Mouse (Mus musculus) layer of hippocampus, adult 2 months (tissue): ENCODE data around the gene Hnrnpf. TPM values are rescaled to one million over a fixed set of nuclear protein-coding genes. Genes with fewer than 3 reads are reported as not detected.

Experiments used
- DNase-seq, 2 experiments: peaks; one replicate each; pipeline ENCODE4 v3.0.0; 2022; ENCODE audit warnings: low spot score in 2 of 2
- H3K27ac ChIP-seq: fragments of 200-600 bp; 2 replicates; pipeline ENCODE4 v1.8.1; 2022
- H3K4me3 ChIP-seq: fragments of 200-600 bp; 2 replicates; pipeline ENCODE4 v1.8.1; 2022; ENCODE audit warnings: mild to moderate bottlenecking
- CTCF ChIP-seq: fragments of 200-600 bp; conservative IDR thresholded peaks from 2 replicates; pipeline ENCODE4 v1.8.1; 2022; ENCODE audit warnings: antibody characterized with exemption, mild to moderate bottlenecking, moderate library complexity
- total RNA-seq, 2 experiments: library from RNA; stranded (reverse); gene quantifications; 2 replicates each; pipeline ENCODE4 v1.2.3; 2021

Hnrnpf gene
- total RNA-seq, 2 experiments from 2014 or later = 123 TPM

- TF ChIP-seq CTCF = no peak
- Histone ChIP-seq H3K27ac (0 out of 2 replicates have a peak overlapping the region, but pooled peaks have one; percentile 81), H3K4me3 (no peak overlapping the region)
- no peak for DNase-seq
Measured at GRCm38 (mm10) chr6:117901510-117902402, 1.6 kb downstream of the Hnrnpf start.

GRCm38 (mm10) chr6:117902556-117902955, 2.4 kb downstream of the Hnrnpf start:
- H3K27ac ChIP-seq = no peak overlapping the region
- no peak for TF ChIP-seq CTCF
- no peak for DNase-seq
- no peak overlapping the region for H3K4me3 ChIP-seq

- H3K27ac ChIP-seq = no peak overlapping the region
- no peak for TF ChIP-seq CTCF
Measured at GRCm38 (mm10) chr6:117903836-117904235, 3.7 kb downstream of the Hnrnpf start.

GRCm38 (mm10) chr6:117905260-117905930, 5.3 kb downstream of the Hnrnpf start:
- TF ChIP-seq CTCF = no peak
- peak overlapping the region; percentile 98 for H3K27ac ChIP-seq
- DNase-seq = no peak

More at GRCm38 (mm10) chr6:117903836-117904235, 3.7 kb downstream of the Hnrnpf start:
- DNase-seq = no peak
- no peak overlapping the region for H3K4me3 ChIP-seq

GRCm38 (mm10) chr6:117906015-117906531, 5.9 kb downstream of the Hnrnpf start:
- peak; percentile 31 to 44 for DNase-seq
- TF ChIP-seq CTCF = no peak
- Histone ChIP-seq H3K4me3 (peak overlapping the region; percentile 81), H3K27ac (peak overlapping the region; percentile 98)

More at GRCm38 (mm10) chr6:117905260-117905930, 5.3 kb downstream of the Hnrnpf start:
- H3K4me3 ChIP-seq = peak overlapping the region; percentile 81

- peak overlapping the region; percentile 94 for H3K27ac ChIP-seq
- H3K4me3 ChIP-seq = peak overlapping the region; percentile 89
- DNase-seq = peak; percentile 96 to 98
- TF ChIP-seq CTCF = no peak; the same call in 1 of the 2 replicates
Measured at GRCm38 (mm10) chr6:117906590-117907271, 6.6 kb downstream of the Hnrnpf start.

- TF ChIP-seq CTCF = peak; percentile 16; the same call in 1 of the 2 replicates
- DNase-seq = peak; percentile 52 to 58
- Histone ChIP-seq H3K4me3 (peak overlapping the region; percentile 89), H3K27ac (peak overlapping the region; percentile 94)
Measured at GRCm38 (mm10) chr6:117907301-117907978, 7.3 kb downstream of the Hnrnpf start.

- no peak for DNase-seq
- peak overlapping the region; percentile 94; the same call in 1 of the 2 replicates for H3K27ac ChIP-seq
- peak overlapping the region; percentile 89 for H3K4me3 ChIP-seq
Measured at GRCm38 (mm10) chr6:117907979-117908355, 7.8 kb downstream of the Hnrnpf start.

GRCm38 (mm10) chr6:117908424-117908900, 8.3 kb downstream of the Hnrnpf start:
- Histone ChIP-seq H3K27ac (no peak overlapping the region), H3K4me3 (peak overlapping the region; percentile 89)
- no peak for DNase-seq
- no peak for TF ChIP-seq CTCF

More at GRCm38 (mm10) chr6:117907979-117908355, 7.8 kb downstream of the Hnrnpf start:
- no peak for TF ChIP-seq CTCF

- DNase-seq = no peak
- Histone ChIP-seq H3K27ac (no peak overlapping the region), H3K4me3 (no peak overlapping the region)
- no peak for TF ChIP-seq CTCF
Measured at GRCm38 (mm10) chr6:117910120-117910661, 10.1 kb downstream of the Hnrnpf start.

GRCm38 (mm10) chr6:117914541-117914940, 14.4 kb downstream of the Hnrnpf start:
- Histone ChIP-seq H3K4me3 (no peak overlapping the region), H3K27ac (no peak overlapping the region)
- no peak for TF ChIP-seq CTCF
- no peak for DNase-seq

GRCm38 (mm10) chr6:117916205-117916736, 16.1 kb downstream of the Hnrnpf start:
- H3K4me3 ChIP-seq = peak overlapping the region; percentile 80
- no peak for DNase-seq
- no peak for TF ChIP-seq CTCF
- peak overlapping the region; percentile 90 for H3K27ac ChIP-seq
